8 mouse cellular contexts compared by ENCODE assay signal in the genomic region with DNA sequence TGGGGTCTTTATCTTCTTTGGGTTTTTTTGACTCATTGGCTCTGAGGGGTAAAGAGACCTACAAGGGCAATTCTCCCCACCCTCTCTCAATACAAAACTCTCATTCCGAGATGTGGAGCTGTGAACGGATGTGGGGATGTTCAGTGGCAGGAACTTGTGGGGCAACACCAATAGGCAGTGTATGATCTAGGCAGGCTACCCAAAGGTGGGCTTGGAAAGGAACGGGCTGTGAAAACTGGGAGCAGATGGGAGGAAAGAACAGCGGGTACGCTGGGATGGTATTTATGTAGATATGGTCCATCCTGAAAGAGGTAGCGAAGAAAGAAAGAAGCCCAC. TPM values are rescaled to one million over a fixed set of nuclear protein-coding genes. Genes with fewer than 3 reads are reported as not detected.
DNase-seq lines count a peak whose midpoint lies in the region; ATAC-seq and TF ChIP-seq lines count a peak whose summit lies in the region.

No protein-coding gene starts in this region.

- DNase-seq in heart, postnatal 4 days, result no peak
- DNase-seq in midbrain, embryonic 11.5 days (ENCODE audit: low spot score, missing footprints), result peak; percentile 91
- DNase-seq in adrenal gland, adult (ENCODE audit: inconsistent age in 2 of 2, low spot score in 1 of 2), result no peak
- DNase-seq in adrenal gland, adult 8-10 months, result no peak
- DNase-seq in layer of hippocampus, postnatal 25 days (ENCODE audit: extremely low spot score in 1 of 2, low spot score in 1 of 2), result no peak

- no peak for ATAC-seq in heart, embryonic 11.5 days (replicated peaks; ENCODE audit: insufficient number of reproducible peaks, low FRiP score, low TSS enrichment)
- no peak; the same call in 1 of the 2 replicates for ATAC-seq in hindbrain, embryonic 13.5 days (ENCODE audit: low FRiP score)
- ATAC-seq in midbrain, embryonic 11.5 days (ENCODE audit: low FRiP score), result no peak

- peak overlapping the region; percentile 61 for H3K4me3 ChIP-seq in heart, embryonic 11.5 days (ENCODE audit: low read depth, low read length)
- peak overlapping the region; percentile 80 for H3K4me3 ChIP-seq in E14TG2a.4 (replicated peaks; ENCODE audit: low read length)
- H3K4me3 ChIP-seq in hindbrain, embryonic 13.5 days, result peak overlapping the region; percentile 77
- peak overlapping the region; percentile 50 for H3K4me3 ChIP-seq in midbrain, embryonic 11.5 days (ENCODE audit: low read depth, low read length)

- WGBS in heart, embryonic 11.5 days (ENCODE audit: insufficient replicate concordance), result 9% methylated on average over 6 of the region's 6 CpGs
- 10% methylated on average over 6 of the region's 6 CpGs for WGBS in hindbrain, embryonic 13.5 days
- 15% methylated on average over 6 of the region's 6 CpGs for WGBS in midbrain, embryonic 11.5 days

- no peaks in the 10 kb centered on the region for H3K36me3 ChIP-seq in heart, embryonic 11.5 days (ENCODE audit: control insufficient read depth, insufficient read depth, low read length)
- no peaks in the 10 kb centered on the region for H3K36me3 ChIP-seq in E14TG2a.4 (ENCODE audit: insufficient read depth, low read length)
- peaks cover 8% of the 10 kb centered on the region for H3K36me3 ChIP-seq in hindbrain, embryonic 13.5 days
- no peaks in the 10 kb centered on the region for H3K36me3 ChIP-seq in midbrain, embryonic 11.5 days (ENCODE audit: control insufficient read depth, insufficient read depth, low read length)

- no peak overlapping the region for H3K27ac ChIP-seq in heart, embryonic 11.5 days (ENCODE audit: low read depth, low read length)
- H3K27ac ChIP-seq in hindbrain, embryonic 13.5 days, result peak overlapping the region; percentile 84
- H3K27ac ChIP-seq in midbrain, embryonic 11.5 days (ENCODE audit: low read depth, low read length), result no peak overlapping the region

- no peak overlapping the region for H3K9ac ChIP-seq in heart, embryonic 11.5 days (ENCODE audit: low read depth, low read length)
- peak overlapping the region; percentile 87 for H3K9ac ChIP-seq in hindbrain, embryonic 13.5 days
- no peak overlapping the region; the same call in 1 of the 2 replicates for H3K9ac ChIP-seq in midbrain, embryonic 11.5 days (ENCODE audit: low read length)

- peak overlapping the region; percentile 100 for H3K4me2 ChIP-seq in heart, embryonic 11.5 days
- peak overlapping the region; percentile 94 for H3K4me2 ChIP-seq in hindbrain, embryonic 13.5 days
- H3K4me2 ChIP-seq in midbrain, embryonic 11.5 days, result peak overlapping the region; percentile 89

- H3K27me3 ChIP-seq in heart, embryonic 11.5 days (ENCODE audit: control insufficient read depth, insufficient read depth, low read length), result peaks cover 65% of the 10 kb centered on the region
- H3K27me3 ChIP-seq in E14TG2a.4 (ENCODE audit: insufficient read depth, low read length), result peaks cover 81% of the 10 kb centered on the region
- H3K27me3 ChIP-seq in hindbrain, embryonic 13.5 days, result peaks cover 77% of the 10 kb centered on the region
- H3K27me3 ChIP-seq in midbrain, embryonic 11.5 days (ENCODE audit: control insufficient read depth, insufficient read depth, low read length), result peaks cover 42% of the 10 kb centered on the region

- no peak for TF ChIP-seq CTCF in E14TG2a.4 (conservative IDR thresholded peaks at IDR 0.05; ENCODE audit: low read length)

- H3K4me1 ChIP-seq in heart, embryonic 11.5 days (ENCODE audit: control insufficient read depth, insufficient read depth, low read length), result peaks cover 7% of the 10 kb centered on the region
- H3K4me1 ChIP-seq in E14TG2a.4 (replicated peaks; ENCODE audit: low read depth, low read length), result peaks cover 27% of the 10 kb centered on the region
- peaks cover 26% of the 10 kb centered on the region for H3K4me1 ChIP-seq in hindbrain, embryonic 13.5 days (replicated peaks)
- H3K4me1 ChIP-seq in midbrain, embryonic 11.5 days (ENCODE audit: control insufficient read depth, insufficient read depth, low read length), result peaks cover 12% of the 10 kb centered on the region

- no peaks in the 10 kb centered on the region for H3K9me3 ChIP-seq in heart, embryonic 11.5 days (replicated peaks; ENCODE audit: control insufficient read depth, low read length)
- no peaks in the 10 kb centered on the region for H3K9me3 ChIP-seq in E14TG2a.4 (ENCODE audit: low read length)
- no peaks in the 10 kb centered on the region for H3K9me3 ChIP-seq in hindbrain, embryonic 13.5 days
- no peaks in the 10 kb centered on the region for H3K9me3 ChIP-seq in midbrain, embryonic 11.5 days (ENCODE audit: control insufficient read depth, low read length)

RNA-seq across cellular contexts. Expression of a gene that starts 0.2 kb away (rescaled TPM):
- 0.27 TPM in 1 of 2 replicates, not detected in the other for polyA plus RNA-seq in heart, embryonic 11.5 days (2014; fragmentation: Nextera tagmentation; extraction: Ambion mirVana)
- total RNA-seq in heart, postnatal 4 days (2021), result 1 to 10 TPM in 1 of 2 experiments, under 1 TPM in 1; 0.95 to 1.1 TPM
- polyA plus RNA-seq in hindbrain, embryonic 13.5 days (2015; fragmentation: Nextera tagmentation; extraction: Ambion mirVana), result 9.5 and 11.1 TPM in 2 replicates
- 0.30 and 0.42 TPM in 2 replicates for polyA plus RNA-seq in midbrain, embryonic 11.5 days (2014; fragmentation: Nextera tagmentation; extraction: Ambion mirVana)
- under 1 TPM in 3 of 4 experiments, not detected in 1; 0.25 to 0.56 (median 0.38) TPM for total RNA-seq in adrenal gland, adult 8-10 months (2022)
- 10 to 100 TPM; 45.3 to 47.0 TPM for total RNA-seq in layer of hippocampus, postnatal 25 days (2021)

RNA-seq across cellular contexts. Expression of a gene that starts 14.2 kb away (rescaled TPM):
- 36.8 and 37.0 TPM in 2 replicates for polyA plus RNA-seq in heart, embryonic 11.5 days (2014; fragmentation: Nextera tagmentation; extraction: Ambion mirVana)
- total RNA-seq in heart, postnatal 4 days (2021), result 10 to 100 TPM; 55.0 to 59.0 TPM
- polyA plus RNA-seq in hindbrain, embryonic 13.5 days (2015; fragmentation: Nextera tagmentation; extraction: Ambion mirVana), result 28.6 and 33.8 TPM in 2 replicates
- 43.8 and 51.0 TPM in 2 replicates for polyA plus RNA-seq in midbrain, embryonic 11.5 days (2014; fragmentation: Nextera tagmentation; extraction: Ambion mirVana)
- 10 to 100 TPM; 49.3 to 72.6 (median 54.6) TPM for total RNA-seq in adrenal gland, adult 8-10 months (2022)
- 10 to 100 TPM; 47.6 to 49.6 TPM for total RNA-seq in layer of hippocampus, postnatal 25 days (2021)

RNA-seq across cellular contexts. Expression of a gene that starts 31.2 kb away (rescaled TPM):
- 3.4 and 4.3 TPM in 2 replicates for polyA plus RNA-seq in heart, embryonic 11.5 days (2014; fragmentation: Nextera tagmentation; extraction: Ambion mirVana)
- 1 to 10 TPM; 5.1 to 5.8 TPM for total RNA-seq in heart, postnatal 4 days (2021)
- polyA plus RNA-seq in hindbrain, embryonic 13.5 days (2015; fragmentation: Nextera tagmentation; extraction: Ambion mirVana), result 8.9 and 9.9 TPM in 2 replicates
- polyA plus RNA-seq in midbrain, embryonic 11.5 days (2014; fragmentation: Nextera tagmentation; extraction: Ambion mirVana), result 4.5 and 5.0 TPM in 2 replicates
- total RNA-seq in adrenal gland, adult 8-10 months (2022), result 10 to 100 TPM in 2 of 4 experiments, 1 to 10 TPM in 2; 6.9 to 17.3 (median 11.9) TPM
- 10 to 100 TPM in 1 of 2 experiments, 1 to 10 TPM in 1; 8.8 to 11.7 TPM for total RNA-seq in layer of hippocampus, postnatal 25 days (2021)

RNA-seq across cellular contexts. Expression of a gene that starts 43.7 kb away (rescaled TPM):
- polyA plus RNA-seq in heart, embryonic 11.5 days (2014; fragmentation: Nextera tagmentation; extraction: Ambion mirVana), result 0.70 and 0.79 TPM in 2 replicates
- total RNA-seq in heart, postnatal 4 days (2021), result under 1 TPM; 0.81 to 0.90 TPM
- polyA plus RNA-seq in hindbrain, embryonic 13.5 days (2015; fragmentation: Nextera tagmentation; extraction: Ambion mirVana), result 7.3 and 9.5 TPM in 2 replicates
- 2.9 and 3.4 TPM in 2 replicates for polyA plus RNA-seq in midbrain, embryonic 11.5 days (2014; fragmentation: Nextera tagmentation; extraction: Ambion mirVana)
- 1 to 10 TPM; 4.1 to 7.5 (median 6.0) TPM for total RNA-seq in adrenal gland, adult 8-10 months (2022)
- total RNA-seq in layer of hippocampus, postnatal 25 days (2021), result 10 to 100 TPM; 69.7 to 72.5 TPM

RNA-seq across cellular contexts. Expression of a gene that starts 49.1 kb away (rescaled TPM):
- 77.8 and 83.0 TPM in 2 replicates for polyA plus RNA-seq in heart, embryonic 11.5 days (2014; fragmentation: Nextera tagmentation; extraction: Ambion mirVana)
- 10 to 100 TPM; 64.6 TPM for total RNA-seq in heart, postnatal 4 days (2021)
- polyA plus RNA-seq in hindbrain, embryonic 13.5 days (2015; fragmentation: Nextera tagmentation; extraction: Ambion mirVana), result 87.5 and 90.8 TPM in 2 replicates
- 57.9 and 67.6 TPM in 2 replicates for polyA plus RNA-seq in midbrain, embryonic 11.5 days (2014; fragmentation: Nextera tagmentation; extraction: Ambion mirVana)
- total RNA-seq in adrenal gland, adult 8-10 months (2022), result 100 to 1,000 TPM; 157 to 205 (median 185) TPM
- total RNA-seq in layer of hippocampus, postnatal 25 days (2021), result 10 to 100 TPM; 83.8 to 97.4 TPM

Comparison
In these comparisons a context has a peak if more than half of its experiments do, and no peak if none do; other contexts are left out.
1. RNA of a gene that starts 0.2 kb away (total RNA-seq): 45.3 to 47.0 TPM in layer of hippocampus, postnatal 25 days; 0.95 to 1.1 TPM in heart, postnatal 4 days and 0.25 to 0.56 TPM in adrenal gland, adult 8-10 months; every median in the first group is over 10 times any median in the second.
2. Peak in every context shown above with its lines, with median percentiles within 50 percentile points of each other: H3K4me2 ChIP-seq and H3K4me3 ChIP-seq.